Mouse (Mus musculus) neural tube, embryonic 15.5 days (tissue): ENCODE measurements at regions not wholly inside any gene's neighbourhood (a gene's known extent, or its start where the extent isn't known, plus 50 kb on each side); places are given as distances from the start of the nearest gene placed in this dataset.

ENCODE experiments used
- ATAC-seq: fragments of 200-750 bp; cut with Nextera tagmentation; 2 replicates; pipeline ENCODE4 v1.8.0; 2017; ENCODE audit warnings: mild to moderate bottlenecking, moderate TSS enrichment, moderate library complexity; ENCODE audit not compliant: low FRiP score
- H3K27ac ChIP-seq: fragments of 300-500 bp; sonication (generic); replicated peaks from 2 replicates; pipeline ENCODE4 v1.5.1; 2015; ENCODE audit warnings: mild to moderate bottlenecking, inconsistent platforms
- H3K27me3 ChIP-seq: fragments of 300-500 bp; sonication (generic); replicated peaks from 2 replicates; pipeline ENCODE4 v1.6.1; 2015; ENCODE audit warnings: inconsistent platforms
- H3K36me3 ChIP-seq: fragments of 300-500 bp; sonication (generic); 2 replicates; pipeline ENCODE4 v1.6.1; 2015; ENCODE audit warnings: inconsistent platforms
- H3K4me1 ChIP-seq: fragments of 300-500 bp; sonication (generic); 2 replicates; pipeline ENCODE4 v1.6.1; 2015; ENCODE audit warnings: inconsistent platforms
- H3K4me2 ChIP-seq: fragments of 300-500 bp; sonication (generic); 2 replicates; pipeline ENCODE4 v1.6.1; 2015; ENCODE audit warnings: inconsistent platforms, mild to moderate bottlenecking, moderate library complexity
- H3K4me3 ChIP-seq: fragments of 300-500 bp; sonication (generic); replicated peaks from 2 replicates; pipeline ENCODE4 v1.5.1; 2015; ENCODE audit warnings: mild to moderate bottlenecking, inconsistent platforms
- H3K9ac ChIP-seq: fragments of 300-500 bp; sonication (generic); replicated peaks from 2 replicates; pipeline ENCODE4 v1.6.1; 2015; ENCODE audit warnings: mild to moderate bottlenecking, inconsistent platforms
- H3K9me3 ChIP-seq: fragments of 300-500 bp; sonication (generic); replicated peaks from 2 replicates; pipeline ENCODE4 v1.6.1; 2016; ENCODE audit warnings: inconsistent platforms
- WGBS: fragments of 180-500 bp; shearing (Covaris S2); methylation state at CpG from one replicate; pipeline ENCODE4 v1.1.7; 2015; ENCODE audit warnings: mixed read lengths; 5-methylcytosine and 5-hydroxymethylcytosine counted together

- Histone ChIP-seq H3K27ac (no peak overlapping the region), H3K36me3 (no peaks in the 10 kb centered on the region), H3K9ac (no peak overlapping the region), H3K4me3 (no peak overlapping the region), H3K4me2 (no peak overlapping the region), H3K4me1 (no peaks in the 10 kb centered on the region), H3K9me3 (no peaks in the 10 kb centered on the region), H3K27me3 (no peaks in the 10 kb centered on the region)
- WGBS = 85% methylated on average over 2 of the region's 2 CpGs
- no peak for ATAC-seq
Observed at GRCm38 (mm10) chr10:87639339-87639738, 117.7 kb downstream of the Pah start.

- H3K27ac ChIP-seq = no peak overlapping the region
- H3K4me2 ChIP-seq = no peak overlapping the region
- H3K36me3 ChIP-seq = no peaks in the 10 kb centered on the region
- no peaks in the 10 kb centered on the region for H3K9me3 ChIP-seq
- peaks cover 8% of the 10 kb centered on the region; the same call in 1 of the 2 replicates for H3K4me1 ChIP-seq
- WGBS = 0% methylated on average over 1 of the region's 1 CpGs
- H3K4me3 ChIP-seq = no peak overlapping the region
- ATAC-seq = no peak
- H3K9ac ChIP-seq = no peak overlapping the region
- no peaks in the 10 kb centered on the region for H3K27me3 ChIP-seq
Observed at GRCm38 (mm10) chr10:87649091-87649490, 127.5 kb downstream of the Pah start.

- Histone ChIP-seq H3K4me1 (peaks cover 8% of the 10 kb centered on the region; the same call in 1 of the 2 replicates), H3K27ac (no peak overlapping the region), H3K4me2 (no peak overlapping the region), H3K4me3 (no peak overlapping the region), H3K9me3 (no peaks in the 10 kb centered on the region), H3K27me3 (no peaks in the 10 kb centered on the region), H3K9ac (no peak overlapping the region), H3K36me3 (no peaks in the 10 kb centered on the region)
- WGBS = 59% methylated on average over 8 of the region's 8 CpGs
- no peak for ATAC-seq
Observed at GRCm38 (mm10) chr10:87652139-87652740, 130.6 kb downstream of the Pah start.

GRCm38 (mm10) chr10:87654112-87654511 is 132.5 kb downstream of the Pah start:
- Histone ChIP-seq H3K4me2 (no peak overlapping the region), H3K9ac (no peak overlapping the region), H3K4me1 (peaks cover 8% of the 10 kb centered on the region; the same call in 1 of the 2 replicates), H3K27me3 (no peaks in the 10 kb centered on the region), H3K4me3 (no peak overlapping the region), H3K27ac (no peak overlapping the region), H3K9me3 (no peaks in the 10 kb centered on the region), H3K36me3 (no peaks in the 10 kb centered on the region)
- WGBS = 86% methylated on average over 4 of the region's 4 CpGs
- ATAC-seq = no peak

- WGBS = 33% methylated on average over 9 of the region's 9 CpGs
Observed at GRCm38 (mm10) chr10:87666020-87666718, 144.6 kb downstream of the Pah start.

GRCm38 (mm10) chr10:87666719-87667387 is 145.3 kb downstream of the Pah start:
- no peak for ATAC-seq
- 77% methylated on average over 7 of the region's 7 CpGs for WGBS
- peak overlapping the region; percentile 34; the same call in 1 of the 2 replicates for H3K27ac ChIP-seq

More at GRCm38 (mm10) chr10:87666020-87666718, 144.6 kb downstream of the Pah start:
- H3K4me3 ChIP-seq = no peak overlapping the region
- no peaks in the 10 kb centered on the region for H3K9me3 ChIP-seq
- ATAC-seq = peak; percentile 31; the same call in 1 of the 2 replicates
- H3K27ac ChIP-seq = peak overlapping the region; percentile 34; the same call in 1 of the 2 replicates
- peaks cover 12% of the 10 kb centered on the region; the same call in 1 of the 2 replicates for H3K4me1 ChIP-seq
- H3K27me3 ChIP-seq = no peaks in the 10 kb centered on the region
- no peak overlapping the region for H3K4me2 ChIP-seq
- no peak overlapping the region for H3K9ac ChIP-seq
- no peaks in the 10 kb centered on the region for H3K36me3 ChIP-seq

GRCm38 (mm10) chr10:87667651-87668140 is 146.1 kb downstream of the Pah start:
- Histone ChIP-seq H3K27me3 (no peaks in the 10 kb centered on the region), H3K9me3 (no peaks in the 10 kb centered on the region), H3K9ac (no peak overlapping the region), H3K27ac (no peak overlapping the region), H3K4me2 (no peak overlapping the region), H3K4me3 (no peak overlapping the region), H3K4me1 (peaks cover 12% of the 10 kb centered on the region; the same call in 1 of the 2 replicates), H3K36me3 (no peaks in the 10 kb centered on the region)
- ATAC-seq = no peak
- 90% methylated on average over 10 of the region's 10 CpGs for WGBS

More at GRCm38 (mm10) chr10:87666719-87667387, 145.3 kb downstream of the Pah start:
- no peak overlapping the region for H3K4me2 ChIP-seq
- no peaks in the 10 kb centered on the region for H3K9me3 ChIP-seq
- H3K4me3 ChIP-seq = no peak overlapping the region
- no peak overlapping the region for H3K9ac ChIP-seq
- peaks cover 12% of the 10 kb centered on the region; the same call in 1 of the 2 replicates for H3K4me1 ChIP-seq
- no peaks in the 10 kb centered on the region for H3K27me3 ChIP-seq
- H3K36me3 ChIP-seq = no peaks in the 10 kb centered on the region

GRCm38 (mm10) chr10:87674740-87675420 is 153.3 kb downstream of the Pah start:
- Histone ChIP-seq H3K9me3 (no peaks in the 10 kb centered on the region), H3K4me2 (no peak overlapping the region), H3K9ac (no peak overlapping the region), H3K4me3 (no peak overlapping the region), H3K27ac (no peak overlapping the region), H3K36me3 (no peaks in the 10 kb centered on the region), H3K27me3 (no peaks in the 10 kb centered on the region), H3K4me1 (no peaks in the 10 kb centered on the region)
- 80% methylated on average over 5 of the region's 5 CpGs for WGBS
- ATAC-seq = no peak

GRCm38 (mm10) chr10:87676041-87676672 is 154.6 kb downstream of the Pah start:
- Histone ChIP-seq H3K9me3 (no peaks in the 10 kb centered on the region), H3K27ac (no peak overlapping the region), H3K9ac (no peak overlapping the region), H3K4me3 (no peak overlapping the region), H3K27me3 (no peaks in the 10 kb centered on the region), H3K4me1 (no peaks in the 10 kb centered on the region), H3K4me2 (no peak overlapping the region), H3K36me3 (no peaks in the 10 kb centered on the region)
- WGBS = 72% methylated on average over 4 of the region's 4 CpGs
- no peak; the same call in 1 of the 2 replicates for ATAC-seq

GRCm38 (mm10) chr10:87678984-87679383 is 157.4 kb downstream of the Pah start:
- H3K9ac ChIP-seq = no peak overlapping the region
- no peaks in the 10 kb centered on the region for H3K27me3 ChIP-seq
- no peaks in the 10 kb centered on the region for H3K4me1 ChIP-seq
- no peak overlapping the region for H3K4me2 ChIP-seq
- no peaks in the 10 kb centered on the region for H3K9me3 ChIP-seq
- H3K27ac ChIP-seq = no peak overlapping the region
- ATAC-seq = no peak
- H3K36me3 ChIP-seq = no peaks in the 10 kb centered on the region
- no peak overlapping the region for H3K4me3 ChIP-seq

GRCm38 (mm10) chr10:87686311-87686710 is 164.7 kb downstream of the Pah start:
- 42% methylated on average over 4 of the region's 4 CpGs for WGBS
- ATAC-seq = no peak

More at GRCm38 (mm10) chr10:87686311-87686710, 164.7 kb downstream of the Pah start:
- no peak overlapping the region for H3K4me3 ChIP-seq
- H3K27me3 ChIP-seq = no peaks in the 10 kb centered on the region
- no peak overlapping the region for H3K4me2 ChIP-seq
- no peak overlapping the region for H3K9ac ChIP-seq
- no peak overlapping the region for H3K27ac ChIP-seq
- no peaks in the 10 kb centered on the region for H3K36me3 ChIP-seq
- no peaks in the 10 kb centered on the region for H3K9me3 ChIP-seq
- H3K4me1 ChIP-seq = no peaks in the 10 kb centered on the region
